Mouse (Mus musculus) liver, postnatal 0 days (tissue): ENCODE data around the gene Gm11567.
"Not testable (repeated sequence)": the region's sequence is repeated elsewhere in the genome, so short reads cannot be mapped to it uniquely, and the experiment has no call there.

Source experiments
- CTCF ChIP-seq: sonication (generic); IDR thresholded peaks from 2 replicates; pipeline ENCODE4 v1.5.1; 2016; ENCODE audit warnings: antibody characterized with exemption, low read depth
- EP300 ChIP-seq: IDR thresholded peaks from 2 replicates; pipeline ENCODE4 v1.6.1; 2016; ENCODE audit warnings: antibody characterized with exemption, low read depth, mild to moderate bottlenecking

GRCm38 (mm10) chr11:99873089-99873488 lies 5.9 kb upstream of the Gm11567 start, which contains the start of gene Krtap9-1:
- not testable (repeated sequence) for TF ChIP-seq CTCF, EP300
